Mouse (Mus musculus) gastrocnemius, postnatal 36 days (tissue): ENCODE measurements around the gene Btbd17. TPM values are rescaled to one million over a fixed set of nuclear protein-coding genes. Genes with fewer than 3 reads are reported as not detected.

Experiments
- DNase-seq, 2 experiments: peaks; one replicate each; pipeline ENCODE4 v3.0.0; 2022
- intact Hi-C: fragments of 180-260 bp; cut with DNase I; formaldehyde crosslinking; loops from one replicate; pipeline ENCODE4 v1.15.1; 2025
- long read RNA-seq, 2 experiments: library from polyadenylated mRNA; stranded (forward); transcript quantifications; one replicate each; pipeline ENCODE4 v2.0.0; 2021
- total RNA-seq, 2 experiments: library from RNA; stranded (reverse); gene quantifications; 2 replicates each; pipeline ENCODE4 v1.2.3; 2021

Btbd17 gene
- total RNA-seq = under 1 TPM in 1 of 2 experiments, not detected in 1; 0.28 TPM
- long read RNA-seq, experiment 1 = 0 reads
- long read RNA-seq, experiment 2 = 0 reads

- intact Hi-C loops = no loop called here
- DNase-seq = no peak
These were observed at the start of gene Btbd17 for GRCm38 (mm10) chr11:114795848-114796322. Gene Btbd17 (minus strand): TSS chr11:114795945.

GRCm38 (mm10) chr11:114844464-114845220 is 48.9 kb upstream of the Btbd17 start:
- DNase-seq = no peak
- intact Hi-C loops = no loop called here

- peak; percentile 59 to 69 for DNase-seq
- intact Hi-C loops = no loop called here
These were observed 48.2 kb upstream of the Btbd17 start for GRCm38 (mm10) chr11:114843818-114844463.

GRCm38 (mm10) chr11:114833166-114833565 is 37.4 kb upstream of the Btbd17 start:
- intact Hi-C loops = no loop called here
- no peak for DNase-seq

GRCm38 (mm10) chr11:114830433-114830773 is 34.7 kb upstream of the Btbd17 start:
- intact Hi-C loops = no loop called here

GRCm38 (mm10) chr11:114829499-114830432 is 34.0 kb upstream of the Btbd17 start:
- intact Hi-C loops = no loop called here
- peak; percentile 45 to 63 for DNase-seq

More at GRCm38 (mm10) chr11:114830433-114830773, 34.7 kb upstream of the Btbd17 start:
- DNase-seq = no peak

GRCm38 (mm10) chr11:114826686-114827085 is 30.9 kb upstream of the Btbd17 start:
- intact Hi-C loops = no loop called here
- no peak for DNase-seq

GRCm38 (mm10) chr11:114823199-114823725 is 27.5 kb upstream of the Btbd17 start:
- DNase-seq = no peak
- intact Hi-C loops = no loop called here

- intact Hi-C loops = no loop called here
- peak in 1 of 2 experiments; percentile 27 for DNase-seq
These were observed 27.0 kb upstream of the Btbd17 start for GRCm38 (mm10) chr11:114822727-114823126.

- DNase-seq = no peak
- intact Hi-C loops = no loop called here
These were observed 25.6 kb upstream of the Btbd17 start for GRCm38 (mm10) chr11:114821325-114821724.

- intact Hi-C loops = no loop called here
- no peak for DNase-seq
These were observed 24.7 kb upstream of the Btbd17 start for GRCm38 (mm10) chr11:114820444-114820843.

GRCm38 (mm10) chr11:114819110-114819509 is 23.4 kb upstream of the Btbd17 start:
- intact Hi-C loops = no loop called here
- DNase-seq = no peak

GRCm38 (mm10) chr11:114818185-114818584 is 22.4 kb upstream of the Btbd17 start:
- no peak for DNase-seq
- intact Hi-C loops = no loop called here

GRCm38 (mm10) chr11:114816934-114817333 is 21.2 kb upstream of the Btbd17 start:
- no peak for DNase-seq
- intact Hi-C loops = no loop called here

GRCm38 (mm10) chr11:114814873-114815592 is 19.3 kb upstream of the Btbd17 start:
- DNase-seq = no peak
- intact Hi-C loops = no loop called here

- intact Hi-C loops = loop anchor here (1.0 kb wide), 2 partner anchors 65 to 101 kb away; no protein-coding TSS in a partner anchor
- DNase-seq = peak; percentile 87
These were observed 17.0 kb upstream of the Btbd17 start for GRCm38 (mm10) chr11:114812731-114813240.

GRCm38 (mm10) chr11:114810344-114810743 is 14.6 kb upstream of the Btbd17 start:
- intact Hi-C loops = no loop called here

GRCm38 (mm10) chr11:114809371-114809770 is 13.6 kb upstream of the Btbd17 start:
- no peak for DNase-seq
- intact Hi-C loops = no loop called here

More at GRCm38 (mm10) chr11:114810344-114810743, 14.6 kb upstream of the Btbd17 start:
- no peak for DNase-seq

GRCm38 (mm10) chr11:114807686-114808427 is 12.1 kb upstream of the Btbd17 start:
- intact Hi-C loops = no loop called here
- DNase-seq = no peak
